Mouse (Mus musculus) MEL-GATA-1-ER (cell line): ENCODE measurements around the gene Gimap5.

Source experiments
- DNase-seq: peaks from one replicate; pipeline ENCODE4 v3.0.0-alpha.2; 2012; ENCODE audit warnings: low read depth; ENCODE audit errors: extremely low read depth

The Gimap5 gene

GRCm38 (mm10) chr6:48739780-48740055 lies 6.3 kb upstream of the Gimap5 start:
- DNase-seq: no peak

- no peak for DNase-seq
Observed at GRCm38 (mm10) chr6:48740501-48741169, 5.4 kb upstream of the Gimap5 start.

- DNase-seq: no peak
Observed at GRCm38 (mm10) chr6:48741273-48741672, 4.7 kb upstream of the Gimap5 start.

GRCm38 (mm10) chr6:48741711-48742206 lies 4.2 kb upstream of the Gimap5 start:
- DNase-seq: no peak

GRCm38 (mm10) chr6:48742422-48743351 lies 3.3 kb upstream of the Gimap5 start:
- no peak for DNase-seq

- no peak for DNase-seq
Observed at GRCm38 (mm10) chr6:48745490-48745889, 507 bp upstream of the Gimap5 start.

GRCm38 (mm10) chr6:48747091-48747966 lies 1.3 kb downstream of the Gimap5 start:
- no peak for DNase-seq

GRCm38 (mm10) chr6:48763567-48764270 lies 17.7 kb downstream of the Gimap5 start:
- no peak for DNase-seq

- no peak for DNase-seq
Observed at GRCm38 (mm10) chr6:48764496-48764895, 18.5 kb downstream of the Gimap5 start.

GRCm38 (mm10) chr6:48768178-48768869 lies 22.3 kb downstream of the Gimap5 start:
- DNase-seq: no peak

GRCm38 (mm10) chr6:48768933-48769332 lies 22.9 kb downstream of the Gimap5 start:
- no peak for DNase-seq

GRCm38 (mm10) chr6:48770696-48771095 lies 24.7 kb downstream of the Gimap5 start, which contains the start of gene Gimap3:
TSS of gene Gimap3 (minus strand) at chr6:48770851.
- no peak for DNase-seq

GRCm38 (mm10) chr6:48772030-48772429 lies 26.0 kb downstream of the Gimap5 start:
- peak; percentile 38 for DNase-seq

- no peak for DNase-seq
Observed at GRCm38 (mm10) chr6:48784406-48784805, 38.4 kb downstream of the Gimap5 start.

- DNase-seq: no peak
Observed at GRCm38 (mm10) chr6:48785189-48785588, 39.2 kb downstream of the Gimap5 start.

GRCm38 (mm10) chr6:48785601-48786000 lies 39.6 kb downstream of the Gimap5 start:
- DNase-seq: no peak

GRCm38 (mm10) chr6:48787867-48788266 lies 41.9 kb downstream of the Gimap5 start:
- DNase-seq: no peak

GRCm38 (mm10) chr6:48801897-48802296 lies 55.9 kb downstream of the Gimap5 start:
- no peak for DNase-seq

GRCm38 (mm10) chr6:48803406-48804051 lies 57.5 kb downstream of the Gimap5 start:
- no peak for DNase-seq
